Mouse (Mus musculus): ENCODE measurements around the gene Prr19. TPM values are rescaled to one million over a fixed set of nuclear protein-coding genes. Genes with fewer than 3 reads are reported as not detected.

Prr19 gene
- polyA plus RNA-seq, 1 experiment from 2014 or later, result 3.7 TPM

DNA sequence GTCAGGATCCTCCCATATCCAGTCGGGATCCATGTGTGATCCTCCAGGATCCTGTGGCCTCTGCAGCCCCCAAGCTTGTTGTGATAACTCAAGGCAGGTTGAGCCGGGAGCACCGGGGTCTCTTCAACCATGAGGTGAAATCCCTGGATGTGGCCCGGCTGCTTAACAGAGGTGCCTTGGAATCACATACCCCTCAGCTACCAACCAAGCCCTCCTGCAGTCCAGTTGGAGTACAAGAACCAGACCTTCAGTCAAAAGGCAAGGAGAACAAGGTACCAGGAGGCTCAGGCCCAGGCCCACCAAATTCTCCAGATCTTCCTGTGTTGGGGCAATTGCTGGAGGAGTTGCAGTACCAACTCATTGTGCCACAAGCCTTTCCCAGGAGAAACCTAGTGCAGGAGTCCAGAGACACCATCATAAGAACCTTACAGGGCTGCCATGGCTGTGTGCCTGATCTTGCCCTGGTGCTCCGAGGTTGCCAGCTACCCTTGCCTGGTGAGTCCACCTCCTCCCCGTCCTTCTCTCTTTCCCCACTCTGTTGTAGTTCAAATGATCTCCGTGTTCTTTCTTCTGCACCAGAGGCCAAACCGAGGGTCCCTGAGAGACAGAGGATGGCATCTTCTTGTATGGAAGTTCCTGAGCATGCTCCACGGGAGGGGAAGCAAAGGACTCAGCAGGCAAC lies 1.9 kb downstream of the Prr19 start:
- no peaks in the 10 kb centered on the region for H3K36me3 ChIP-seq (replicated peaks)
- H3K27ac ChIP-seq, result no peak overlapping the region
- peaks cover 15% of the 10 kb centered on the region for H3K4me1 ChIP-seq
- WGBS, result 84% methylated on average over 9 of the region's 9 CpGs
- H3K4me2 ChIP-seq, result no peak overlapping the region
- H3K9ac ChIP-seq, result no peak overlapping the region
- ATAC-seq (replicated peaks), result no peak
- no peak overlapping the region for H3K4me3 ChIP-seq
- H3K27me3 ChIP-seq (replicated peaks), result no peaks in the 10 kb centered on the region
- H3K9me3 ChIP-seq, result no peaks in the 10 kb centered on the region

DNA sequence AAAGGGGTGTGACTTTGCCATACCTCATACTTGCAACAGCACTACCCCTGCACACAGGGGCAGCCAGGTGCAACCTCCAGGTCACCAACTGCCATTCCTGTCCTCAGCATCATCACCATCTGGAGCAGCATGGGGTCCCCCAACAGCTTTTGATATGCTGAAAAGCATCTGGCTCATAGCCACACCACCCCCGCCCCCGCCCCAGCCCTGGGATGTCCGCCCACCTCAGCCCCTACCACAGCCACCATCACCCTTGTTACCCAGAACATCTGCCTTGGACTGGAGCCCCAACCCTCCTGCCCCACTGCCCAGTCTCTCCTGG lies 2.4 kb downstream of the Prr19 start:
- H3K4me3 ChIP-seq, result no peak overlapping the region
- H3K36me3 ChIP-seq (replicated peaks), result no peaks in the 10 kb centered on the region
- H3K9me3 ChIP-seq, result no peaks in the 10 kb centered on the region
- no peaks in the 10 kb centered on the region for H3K27me3 ChIP-seq (replicated peaks)
- H3K27ac ChIP-seq, result no peak overlapping the region
- 73% methylated on average over 3 of the region's 3 CpGs for WGBS
- no peak overlapping the region for H3K9ac ChIP-seq
- no peak overlapping the region for H3K4me2 ChIP-seq
- ATAC-seq (replicated peaks), result no peak
- H3K4me1 ChIP-seq, result peaks cover 12% of the 10 kb centered on the region

DNA sequence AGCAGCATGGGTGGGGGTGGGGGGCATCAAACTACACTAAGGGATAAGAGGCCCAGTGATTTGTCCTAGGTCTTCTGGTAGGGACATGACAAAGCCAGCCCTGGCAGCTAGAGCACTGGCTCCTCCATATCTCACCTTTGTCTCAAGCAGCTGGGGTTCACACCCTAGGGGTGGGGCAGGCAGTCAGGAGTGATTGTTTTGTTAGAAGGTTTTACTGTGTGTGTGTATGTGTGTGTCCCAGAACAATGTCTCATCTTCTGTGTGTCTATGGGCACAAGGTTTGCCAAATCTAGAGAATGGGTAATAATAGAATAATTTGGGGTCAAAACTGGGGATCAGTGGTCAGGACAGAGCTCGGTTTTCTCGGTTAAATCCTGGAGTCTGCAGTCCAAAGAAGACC lies 4.3 kb downstream of the Prr19 start:
- H3K4me1 ChIP-seq, result peaks cover 12% of the 10 kb centered on the region
- no peaks in the 10 kb centered on the region for H3K27me3 ChIP-seq (replicated peaks)
- H3K27ac ChIP-seq, result peak overlapping the region; percentile 89
- no peaks in the 10 kb centered on the region for H3K36me3 ChIP-seq (replicated peaks)
- peak overlapping the region; percentile 76 for H3K9ac ChIP-seq
- no peaks in the 10 kb centered on the region for H3K9me3 ChIP-seq
- WGBS, result 1% methylated on average over 2 of the region's 2 CpGs
- peak overlapping the region; percentile 55 for H3K4me2 ChIP-seq
- ATAC-seq (replicated peaks), result 0 out of 2 replicates have a peak, but pooled peaks have one; percentile 37
- peak overlapping the region; percentile 57 for H3K4me3 ChIP-seq

DNA sequence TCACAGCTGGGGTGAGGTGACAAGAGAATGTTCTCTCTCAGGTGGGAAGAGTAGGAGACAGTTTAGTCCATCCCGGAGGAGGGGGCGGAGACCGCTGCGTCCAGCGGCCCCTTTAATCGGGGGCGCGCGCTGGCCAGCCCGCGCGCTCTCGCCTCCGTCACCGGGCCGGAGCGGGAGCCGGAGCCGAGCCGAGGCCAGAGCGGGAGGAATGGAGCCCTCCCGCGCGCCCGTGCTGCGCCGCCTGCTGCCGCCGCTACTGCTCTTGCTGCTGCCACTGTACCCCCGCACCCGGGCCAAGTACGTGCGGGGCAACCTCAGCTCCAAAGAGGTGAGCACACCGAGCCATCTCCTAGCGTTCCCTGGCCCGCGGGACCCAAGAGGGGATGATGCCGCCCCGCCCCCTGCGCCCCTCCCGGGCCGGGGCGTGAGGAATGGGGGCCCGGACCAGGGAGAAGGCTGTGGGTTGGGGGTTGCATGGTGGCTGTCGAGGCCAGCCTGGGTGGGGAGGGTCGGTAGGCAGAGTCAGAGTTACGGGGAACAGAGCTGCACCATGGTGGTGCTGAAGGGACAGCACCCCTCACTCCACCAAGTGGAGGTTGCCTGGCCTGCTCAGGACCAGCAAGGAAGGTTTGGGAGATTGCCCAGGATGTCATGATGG lies 4.9 kb downstream of the Prr19 start, which contains the start of gene Tmem145:
Gene Tmem145 (plus strand): TSS at position 151 of the 658 bp plus-strand sequence.
- H3K4me3 ChIP-seq, result peak within 1 kb of the TSS; percentile 57
- H3K36me3 ChIP-seq (replicated peaks), result no peaks in the 10 kb centered on the region
- H3K9me3 ChIP-seq, result no peaks in the 10 kb centered on the region
- H3K4me1 ChIP-seq, result peaks cover 12% of the 10 kb centered on the region
- peaks cover 2% of the 10 kb centered on the region; the same call in 1 of the 2 replicates for H3K27me3 ChIP-seq (replicated peaks)
- under 1% methylated on average over 42 of the region's 47 CpGs for WGBS
- peak within 1 kb of the TSS; percentile 76 for H3K9ac ChIP-seq
- peak; percentile 70 for ATAC-seq (replicated peaks)
- peak within 1 kb of the TSS; percentile 89 for H3K27ac ChIP-seq
- peak within 1 kb of the TSS; percentile 55 for H3K4me2 ChIP-seq

DNA sequence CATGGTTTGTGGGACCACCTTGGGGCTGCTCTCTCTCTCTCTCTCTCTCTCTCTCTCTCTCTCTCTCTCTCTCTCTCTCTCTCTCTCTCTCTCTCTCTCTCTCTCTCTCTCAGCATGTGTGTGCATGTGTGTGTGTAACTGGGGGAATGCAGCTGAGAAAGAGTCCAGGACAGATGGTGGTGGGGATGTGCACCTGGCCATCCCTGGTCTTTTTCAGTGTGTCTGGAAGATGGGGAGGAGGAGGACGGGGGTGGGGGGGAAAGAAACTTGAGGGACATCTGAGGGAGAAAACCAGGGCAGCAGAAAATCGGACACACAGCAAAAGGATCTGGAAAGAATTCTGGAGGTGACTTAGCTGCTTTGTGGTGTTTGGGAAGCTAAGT lies 5.4 kb downstream of the Prr19 start:
- Histone ChIP-seq H3K9ac (peak overlapping the region; percentile 76), H3K27ac (peak overlapping the region; percentile 89), H3K27me3 (replicated peaks) (peaks cover 7% of the 10 kb centered on the region), H3K4me2 (peak overlapping the region; percentile 55), H3K9me3 (no peaks in the 10 kb centered on the region), H3K4me1 (peaks cover 12% of the 10 kb centered on the region), H3K4me3 (peak overlapping the region; percentile 57), H3K36me3 (replicated peaks) (no peaks in the 10 kb centered on the region)
- WGBS, result 44% methylated on average over 2 of the region's 2 CpGs
- no peak; the same call in 1 of the 2 replicates for ATAC-seq (replicated peaks)

DNA sequence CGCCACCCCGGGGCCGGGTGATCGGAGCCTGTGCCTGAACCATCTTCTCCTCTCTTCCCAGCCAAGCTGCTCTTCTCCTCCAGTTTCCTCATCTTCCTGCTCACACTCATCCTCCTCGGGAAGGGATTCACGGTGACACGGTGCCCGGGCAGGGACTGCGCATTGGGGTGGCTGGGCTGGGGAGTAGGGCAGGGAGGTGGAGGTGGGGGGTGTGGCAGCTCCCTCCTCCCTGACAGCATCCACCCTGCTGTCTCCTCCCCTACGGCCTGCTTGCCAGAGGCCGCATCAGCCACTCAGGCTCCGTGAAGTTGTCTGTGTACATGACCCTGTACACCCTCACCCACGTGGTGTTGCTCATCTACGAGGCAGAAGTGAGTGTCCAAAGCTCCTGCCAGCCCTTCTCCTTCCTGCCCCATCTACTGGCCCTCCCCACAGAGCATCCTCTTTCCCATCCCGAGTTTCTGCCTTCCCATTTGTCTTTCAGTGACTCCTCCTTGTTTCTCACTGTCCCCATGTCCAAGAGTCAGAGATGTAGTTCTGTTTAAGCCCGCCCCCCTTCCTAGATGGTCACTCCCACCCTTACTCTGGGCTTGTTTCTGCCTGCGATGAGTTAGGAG lies 7.6 kb downstream of the Prr19 start:
- Histone ChIP-seq H3K4me2 (no peak overlapping the region), H3K27ac (no peak overlapping the region), H3K27me3 (replicated peaks) (peaks cover 29% of the 10 kb centered on the region), H3K9ac (no peak overlapping the region), H3K4me3 (no peak overlapping the region), H3K4me1 (peaks cover 12% of the 10 kb centered on the region), H3K36me3 (replicated peaks) (no peaks in the 10 kb centered on the region), H3K9me3 (no peaks in the 10 kb centered on the region)
- WGBS, result 60% methylated on average over 17 of the region's 17 CpGs
- no peak for ATAC-seq (replicated peaks)

DNA sequence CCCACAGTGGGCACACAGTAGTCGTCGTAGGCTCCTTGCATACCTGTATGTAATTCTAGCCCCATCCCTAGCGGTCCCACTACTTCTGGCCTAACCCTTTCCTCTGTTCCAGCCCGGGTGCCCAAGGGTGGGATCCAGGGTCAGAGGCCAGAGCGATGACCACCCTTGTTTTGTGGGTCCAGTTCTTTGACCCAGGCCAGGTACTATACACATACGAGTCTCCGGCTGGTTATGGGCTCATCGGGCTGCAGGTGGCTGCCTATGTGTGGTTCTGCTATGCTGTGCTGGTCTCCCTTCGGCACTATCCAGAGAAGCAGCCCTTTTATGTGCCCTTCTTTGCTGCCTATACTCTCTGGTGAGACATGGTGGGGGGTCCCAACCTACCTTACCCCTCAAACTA lies 8.2 kb downstream of the Prr19 start:
- 95% methylated on average over 9 of the region's 9 CpGs for WGBS
- Histone ChIP-seq H3K9me3 (no peaks in the 10 kb centered on the region), H3K9ac (no peak overlapping the region), H3K27ac (no peak overlapping the region), H3K4me3 (no peak overlapping the region), H3K4me1 (peaks cover 12% of the 10 kb centered on the region), H3K4me2 (no peak overlapping the region), H3K36me3 (replicated peaks) (no peaks in the 10 kb centered on the region), H3K27me3 (replicated peaks) (peaks cover 35% of the 10 kb centered on the region)
- ATAC-seq (replicated peaks), result no peak

DNA sequence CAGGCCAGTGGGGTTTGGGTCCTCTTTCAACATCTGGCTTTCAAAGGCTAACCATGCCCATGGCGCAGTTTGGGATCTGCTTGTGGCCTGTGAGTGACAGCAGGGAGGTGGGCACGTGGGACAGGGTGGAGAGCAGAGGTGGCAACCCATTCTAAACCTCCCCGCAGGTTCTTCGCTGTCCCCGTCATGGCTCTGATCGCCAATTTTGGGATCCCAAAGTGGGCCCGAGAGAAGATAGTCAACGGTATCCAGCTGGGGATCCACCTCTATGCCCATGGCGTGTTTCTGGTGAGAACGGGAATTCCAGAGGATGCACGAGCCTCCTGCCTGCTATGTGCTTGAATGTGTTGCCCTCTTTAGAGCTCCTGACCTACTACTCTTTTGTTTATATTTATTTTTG lies 10.0 kb downstream of the Prr19 start:
- Histone ChIP-seq H3K27me3 (replicated peaks) (peaks cover 43% of the 10 kb centered on the region), H3K4me3 (no peak overlapping the region), H3K4me1 (peaks cover 23% of the 10 kb centered on the region), H3K9me3 (no peaks in the 10 kb centered on the region), H3K27ac (no peak overlapping the region), H3K36me3 (replicated peaks) (no peaks in the 10 kb centered on the region), H3K4me2 (no peak overlapping the region), H3K9ac (no peak overlapping the region)
- no peak for ATAC-seq (replicated peaks)
- WGBS, result 85% methylated on average over 11 of the region's 11 CpGs

DNA sequence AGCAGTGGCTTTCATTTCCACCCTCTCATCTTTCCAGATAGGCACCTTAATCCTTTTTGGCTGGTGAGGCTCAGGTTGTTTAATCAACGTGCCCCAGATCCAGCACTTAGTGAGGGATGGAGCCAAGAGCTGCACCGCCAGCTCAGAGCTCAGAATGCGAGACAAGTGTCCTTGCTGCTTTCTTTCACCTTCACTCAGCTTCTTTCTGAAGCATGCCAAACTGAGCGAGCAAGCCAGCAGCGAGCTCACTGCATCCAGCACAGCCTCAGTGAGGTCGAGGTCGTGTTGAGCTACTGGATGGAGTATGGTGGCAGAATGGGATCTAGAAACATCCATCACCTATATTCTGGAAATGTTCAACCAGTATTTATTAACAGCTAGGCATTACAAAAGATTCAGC lies 12.1 kb downstream of the Prr19 start:
- 49% methylated on average over 7 of the region's 7 CpGs for WGBS
- no peak for ATAC-seq (replicated peaks)
- H3K9me3 ChIP-seq, result no peaks in the 10 kb centered on the region
- peaks cover 30% of the 10 kb centered on the region for H3K4me1 ChIP-seq
- peaks cover 43% of the 10 kb centered on the region for H3K27me3 ChIP-seq (replicated peaks)
- H3K36me3 ChIP-seq (replicated peaks), result no peaks in the 10 kb centered on the region
- no peak overlapping the region for H3K4me3 ChIP-seq
- no peak overlapping the region; the same call in 1 of the 2 replicates for H3K9ac ChIP-seq
- no peak overlapping the region for H3K4me2 ChIP-seq
- H3K27ac ChIP-seq, result no peak overlapping the region

DNA sequence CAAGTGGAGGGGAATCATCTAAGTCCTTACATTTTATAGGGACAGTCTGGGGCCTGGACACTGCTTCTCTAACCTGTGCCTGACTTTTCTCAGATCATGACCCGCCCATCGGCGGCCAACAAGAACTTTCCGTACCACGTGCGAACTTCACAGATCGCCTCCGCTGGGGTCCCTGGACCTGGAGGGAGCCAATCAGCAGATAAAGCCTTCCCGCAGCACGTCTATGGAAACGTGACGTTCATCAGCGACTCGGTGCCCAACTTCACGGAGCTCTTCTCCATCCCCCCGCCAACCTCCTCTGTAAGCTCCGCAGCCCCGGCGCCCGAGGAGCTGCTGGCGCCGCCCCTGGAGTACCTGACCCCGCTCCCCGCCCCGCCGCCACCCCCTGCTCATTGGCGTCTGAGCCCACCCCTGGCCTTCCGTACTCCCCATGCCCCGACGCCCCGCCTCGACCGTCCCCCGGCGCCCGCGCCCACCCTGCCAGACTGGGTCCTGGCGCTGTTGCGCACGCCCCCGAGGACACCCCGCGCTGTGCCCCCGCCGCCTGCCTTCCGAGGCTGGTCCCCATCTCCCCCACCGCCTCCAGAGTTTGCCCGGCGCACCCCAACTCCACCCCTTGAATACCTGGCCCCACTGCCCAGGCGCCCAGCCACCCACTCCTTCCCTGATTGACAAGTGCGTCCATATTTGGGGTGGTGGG lies 13.5 kb downstream of the Prr19 start:
- Histone ChIP-seq H3K4me1 (peaks cover 38% of the 10 kb centered on the region), H3K4me3 (peak overlapping the region; percentile 27), H3K27ac (no peak overlapping the region), H3K9ac (no peak overlapping the region; the same call in 1 of the 2 replicates), H3K36me3 (replicated peaks) (no peaks in the 10 kb centered on the region), H3K27me3 (replicated peaks) (peaks cover 43% of the 10 kb centered on the region), H3K4me2 (peak overlapping the region; percentile 53), H3K9me3 (no peaks in the 10 kb centered on the region)
- 3% methylated on average over 49 of the region's 51 CpGs for WGBS
- ATAC-seq (replicated peaks), result no peak

DNA sequence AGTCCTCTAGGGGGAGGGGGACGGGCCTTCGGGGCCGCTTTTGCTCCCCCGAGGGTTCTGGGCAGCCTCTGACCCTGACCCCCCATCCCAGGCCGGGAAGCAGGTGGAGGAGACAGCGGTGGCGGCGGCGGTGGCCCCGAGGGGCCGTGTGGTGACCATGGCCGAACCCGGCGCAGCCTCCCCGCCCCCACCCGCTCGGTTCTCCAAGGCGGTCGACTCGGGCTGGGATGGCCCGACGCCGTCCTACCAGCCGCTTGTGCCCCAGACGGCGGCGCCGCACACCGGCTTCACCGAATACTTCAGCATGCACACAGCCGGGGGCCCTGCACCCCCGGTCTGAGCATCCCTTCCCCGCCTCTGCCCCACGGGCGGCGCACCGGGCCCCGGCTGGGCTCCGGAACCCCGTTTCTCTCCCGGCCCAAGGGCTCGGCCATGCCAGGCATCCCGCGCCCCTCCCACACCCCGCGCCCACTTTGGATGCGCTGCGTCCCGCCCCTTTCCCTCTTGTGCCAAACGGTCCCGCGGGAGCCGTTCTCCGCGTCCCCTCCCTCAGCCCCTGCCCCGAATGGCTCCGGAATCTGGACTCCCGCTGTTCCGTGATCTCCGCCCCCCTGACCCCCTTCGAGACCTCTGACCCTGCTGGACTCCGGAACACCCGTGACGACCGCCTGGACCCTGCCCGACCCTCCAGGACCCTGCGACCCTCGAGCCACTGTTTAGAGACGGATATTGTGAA lies 14.3 kb downstream of the Prr19 start:
- H3K4me1 ChIP-seq, result peaks cover 39% of the 10 kb centered on the region
- H3K36me3 ChIP-seq (replicated peaks), result no peaks in the 10 kb centered on the region
- peaks cover 43% of the 10 kb centered on the region for H3K27me3 ChIP-seq (replicated peaks)
- peak overlapping the region; percentile 21; the same call in 1 of the 2 replicates for H3K9ac ChIP-seq
- no peak for ATAC-seq (replicated peaks)
- H3K27ac ChIP-seq, result peak overlapping the region; percentile 65; the same call in 1 of the 2 replicates
- H3K4me3 ChIP-seq, result peak overlapping the region; percentile 27
- peak overlapping the region; percentile 53 for H3K4me2 ChIP-seq
- no peaks in the 10 kb centered on the region for H3K9me3 ChIP-seq
- under 1% methylated on average over 68 of the region's 69 CpGs for WGBS
